Mouse (Mus musculus) inflammation-experienced regulatory T-cells, adult 16 weeks (primary cell): Measurements from ENCODE around the gene Rasef. TPM values are rescaled to one million over a fixed set of nuclear protein-coding genes. Genes with fewer than 3 reads are reported as not detected.

Experiments used
- polyA plus RNA-seq: library from polyadenylated mRNA; unstranded; fragments of 100-300 nt; shearing (Covaris generic); gene quantifications from one replicate; pipeline ENCODE4 v1.2.1, GENCODE M21; 2017

Rasef gene
- not detected for polyA plus RNA-seq

DNA sequence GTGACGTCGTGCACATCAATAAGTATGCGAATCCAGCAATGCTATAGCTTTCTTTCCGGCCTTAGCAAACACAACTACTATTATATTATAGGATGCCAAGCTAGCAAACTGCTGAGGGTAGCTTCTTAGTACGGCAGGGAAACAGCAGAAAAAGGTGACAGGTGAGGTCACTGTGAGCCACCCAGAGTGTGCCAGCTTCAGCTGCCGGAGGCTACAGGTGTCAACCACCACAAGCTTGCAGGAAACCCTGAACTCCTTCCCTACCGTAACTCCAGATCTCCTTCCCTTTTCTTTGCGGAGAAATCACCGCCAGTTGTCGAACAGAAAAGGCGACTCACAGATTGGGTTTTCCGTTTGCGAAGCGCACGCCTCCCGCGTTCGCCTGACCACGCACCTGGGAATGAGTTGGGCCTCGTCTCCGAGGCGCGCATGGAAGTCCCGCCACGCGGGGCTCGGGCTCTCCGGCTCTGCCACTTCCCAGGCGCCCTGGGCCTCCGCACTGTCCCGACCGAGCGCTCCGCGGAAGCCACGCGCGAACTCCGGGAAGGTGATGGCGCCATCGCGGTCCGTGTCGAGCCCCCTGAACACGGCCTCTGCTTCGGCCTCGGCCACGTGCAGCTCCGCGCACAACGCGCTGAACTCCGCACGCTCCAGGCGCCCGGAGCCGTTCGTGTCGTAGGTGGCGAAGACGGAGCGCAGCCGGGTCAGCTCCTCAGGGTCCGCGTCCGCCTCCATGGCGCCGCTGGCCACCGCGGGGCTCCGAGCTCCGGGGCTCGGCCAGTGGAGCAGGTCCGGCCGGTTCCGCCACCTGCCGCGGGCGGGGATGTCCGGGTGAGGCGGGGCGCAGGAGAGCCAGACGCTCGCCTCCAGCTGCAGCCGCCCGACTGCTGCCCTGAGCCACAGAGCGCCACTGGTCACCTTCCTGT lies at the start of gene Rasef:
Rasef (minus strand) TSS at position 735 of the 926 bp plus-strand sequence.

DNA sequence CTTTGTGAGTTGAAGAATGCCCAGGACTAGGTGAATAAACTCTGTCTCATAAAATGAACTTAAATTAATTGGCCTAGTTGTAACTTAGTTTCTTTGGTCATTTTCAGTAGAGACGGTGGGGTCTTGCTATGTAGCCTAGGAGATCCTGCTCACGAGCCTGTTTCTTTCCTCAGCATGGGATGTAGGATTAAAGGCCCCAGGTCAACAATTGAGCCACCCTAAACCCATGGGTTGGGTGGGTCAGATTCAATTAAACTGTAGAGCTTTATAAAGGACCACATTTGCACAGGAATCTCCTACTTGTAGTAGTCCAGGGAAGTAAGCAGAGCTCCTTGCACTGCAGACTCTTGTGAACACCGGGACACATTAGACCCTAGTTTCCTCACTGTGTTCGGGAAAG lies 107.6 kb downstream of the Rasef start, which contains the start of gene Gm428:
Gm428 (plus strand) TSS at position 301 of the 400 bp plus-strand sequence.

DNA sequence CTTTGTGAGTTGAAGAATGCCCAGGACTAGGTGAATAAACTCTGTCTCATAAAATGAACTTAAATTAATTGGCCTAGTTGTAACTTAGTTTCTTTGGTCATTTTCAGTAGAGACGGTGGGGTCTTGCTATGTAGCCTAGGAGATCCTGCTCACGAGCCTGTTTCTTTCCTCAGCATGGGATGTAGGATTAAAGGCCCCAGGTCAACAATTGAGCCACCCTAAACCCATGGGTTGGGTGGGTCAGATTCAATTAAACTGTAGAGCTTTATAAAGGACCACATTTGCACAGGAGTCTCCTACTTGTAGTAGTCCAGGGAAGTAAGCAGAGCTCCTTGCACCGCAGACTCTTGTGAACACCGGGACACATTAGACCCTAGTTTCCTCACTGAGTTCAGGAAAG lies 122.7 kb downstream of the Rasef start, which contains the start of gene Gm11239:
Gm11239 (plus strand) TSS at position 301 of the 400 bp plus-strand sequence.

Other genes starting within 250 kb of the Rasef start
- gene Gm11238, start 183.1 kb downstream of the Rasef start, polyA plus RNA-seq = not detected
- gene Gm11237, start 168.0 kb downstream of the Rasef start, polyA plus RNA-seq = not detected
- not detected for gene Gm11236, start 152.9 kb downstream of the Rasef start, polyA plus RNA-seq
- not detected for gene Gm11239, start 122.6 kb downstream of the Rasef start, polyA plus RNA-seq
- gene Gm428, start 107.5 kb downstream of the Rasef start, polyA plus RNA-seq = not detected
- gene Gm11758, start 85.3 kb upstream of the Rasef start, polyA plus RNA-seq = not detected
- gene Gm11757, start 100.1 kb upstream of the Rasef start, polyA plus RNA-seq = not detected
- not detected for gene Gm13871, start 115.0 kb upstream of the Rasef start, polyA plus RNA-seq
- not detected for gene Gm11756, start 129.8 kb upstream of the Rasef start, polyA plus RNA-seq
- not detected for gene 2310002L09Rik, start 159.9 kb upstream of the Rasef start, polyA plus RNA-seq
- not detected for gene Frmd3, start 222.4 kb upstream of the Rasef start, polyA plus RNA-seq